Mouse (Mus musculus) lung, embryonic 16.5 days (tissue): Measurements from ENCODE around the gene 4931409K22Rik. TPM values are rescaled to one million over a fixed set of nuclear protein-coding genes. Genes with fewer than 3 reads are reported as not detected.
A peak's percentile ranks its signal among the peaks of the same experiment; 100 is the strongest.

Experiments used
- ATAC-seq: fragments of 200-750 bp; cut with Nextera tagmentation; 2 replicates; pipeline ENCODE4 v1.8.0; 2017; ENCODE audit warnings: low read depth, mild to moderate bottlenecking, moderate library complexity
- H3K27ac ChIP-seq: fragments of 300-500 bp; sonication (generic); 2 replicates; pipeline ENCODE4 v1.5.1; 2014; ENCODE audit warnings: mild to moderate bottlenecking, control low read depth, low read length
- H3K27me3 ChIP-seq: fragments of 300-500 bp; sonication (generic); 2 replicates; pipeline ENCODE4 v1.6.1; 2014; ENCODE audit warnings: low read depth, low read length, mixed read lengths; ENCODE audit not compliant: control insufficient read depth, insufficient read depth
- H3K36me3 ChIP-seq: fragments of 300-500 bp; sonication (generic); 2 replicates; pipeline ENCODE4 v1.6.1; 2014; ENCODE audit warnings: low read length; ENCODE audit not compliant: control insufficient read depth, insufficient read depth
- H3K4me1 ChIP-seq: fragments of 300-500 bp; sonication (generic); replicated peaks from 2 replicates; pipeline ENCODE4 v1.6.1; 2014; ENCODE audit warnings: low read length, mixed read lengths; ENCODE audit not compliant: control insufficient read depth, insufficient read depth
- H3K4me2 ChIP-seq: fragments of 300-500 bp; sonication (generic); 2 replicates; pipeline ENCODE4 v1.6.1; 2014; ENCODE audit warnings: low read depth, low read length, control low read depth
- H3K4me3 ChIP-seq: fragments of 300-500 bp; sonication (generic); 2 replicates; pipeline ENCODE4 v1.5.1; 2014; ENCODE audit warnings: mild to moderate bottlenecking, low read length, control low read depth
- H3K9ac ChIP-seq: fragments of 300-500 bp; sonication (generic); 2 replicates; pipeline ENCODE4 v1.6.1; 2014; ENCODE audit warnings: low read length, control low read depth
- H3K9me3 ChIP-seq: fragments of 300-500 bp; sonication (generic); 2 replicates; pipeline ENCODE4 v1.6.1; 2016; ENCODE audit warnings: low read length; ENCODE audit not compliant: control insufficient read depth
- WGBS: fragments of 180-500 bp; shearing (Covaris S2); extraction: QIAGEN DNeasy Blood & Tissue Kit; methylation state at CpG from one replicate; pipeline ENCODE4 v1.1.7; 2014; 5-methylcytosine and 5-hydroxymethylcytosine counted together
- polyA plus RNA-seq: library from polyadenylated mRNA; unstranded; fragments of >200 nt; fragmentation: Nextera tagmentation; extraction: Ambion mirVana; gene quantifications from 2 replicates; pipeline ENCODE4 v1.2.1, GENCODE M21; 2015

The 4931409K22Rik gene
- polyA plus RNA-seq, 1 experiment from 2014 or later = not detected

DNA sequence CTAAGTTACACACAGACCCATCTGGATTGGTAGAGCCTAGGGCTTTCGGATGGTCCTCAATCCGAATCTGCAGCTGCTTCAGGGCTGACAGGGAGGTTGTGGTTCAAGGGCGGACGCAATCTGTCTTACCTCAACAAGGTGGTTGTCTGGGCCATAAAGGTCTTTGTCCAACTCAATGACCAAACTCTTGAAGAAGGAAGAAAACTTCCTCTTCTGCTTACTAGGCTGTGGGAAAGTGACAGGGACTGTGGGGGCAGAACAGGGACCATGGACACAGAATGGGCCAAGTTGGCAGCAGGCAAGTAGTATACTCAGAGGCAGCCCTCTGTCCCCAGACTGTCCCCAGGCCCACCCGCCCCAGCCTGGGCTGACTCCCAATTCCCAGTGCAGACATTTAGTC, 38.7 kb upstream of the 4931409K22Rik start:
- peaks cover 31% of the 10 kb centered on the region for H3K4me1 ChIP-seq
- no peaks in the 10 kb centered on the region for H3K27me3 ChIP-seq

GRCm38 (mm10) chr5:24594346-24594745, 37.7 kb upstream of the 4931409K22Rik start:
- Histone ChIP-seq H3K27me3 (no peaks in the 10 kb centered on the region), H3K4me3 (no peak overlapping the region), H3K9ac (no peak overlapping the region), H3K9me3 (no peaks in the 10 kb centered on the region), H3K4me2 (no peak overlapping the region), H3K4me1 (peaks cover 30% of the 10 kb centered on the region), H3K36me3 (peaks cover 33% of the 10 kb centered on the region), H3K27ac (no peak overlapping the region)
- 80% methylated on average over 5 of the region's 5 CpGs for WGBS
- ATAC-seq = no peak

More for the DNA sequence above, 38.7 kb upstream of the 4931409K22Rik start:
- no peak overlapping the region for H3K4me2 ChIP-seq
- no peak overlapping the region for H3K9ac ChIP-seq
- no peak overlapping the region for H3K27ac ChIP-seq
- H3K4me3 ChIP-seq = no peak overlapping the region
- H3K36me3 ChIP-seq = peaks cover 30% of the 10 kb centered on the region
- ATAC-seq = no peak
- H3K9me3 ChIP-seq = no peaks in the 10 kb centered on the region
- 92% methylated on average over 5 of the region's 5 CpGs for WGBS

GRCm38 (mm10) chr5:24593928-24594327, 37.3 kb upstream of the 4931409K22Rik start:
- 65% methylated on average over 10 of the region's 10 CpGs for WGBS

GRCm38 (mm10) chr5:24593230-24593629, 36.6 kb upstream of the 4931409K22Rik start:
- Histone ChIP-seq H3K4me1 (peaks cover 21% of the 10 kb centered on the region), H3K36me3 (peaks cover 38% of the 10 kb centered on the region)

More at GRCm38 (mm10) chr5:24593928-24594327, 37.3 kb upstream of the 4931409K22Rik start:
- no peak for ATAC-seq
- H3K9ac ChIP-seq = no peak overlapping the region
- H3K27me3 ChIP-seq = no peaks in the 10 kb centered on the region
- peaks cover 27% of the 10 kb centered on the region for H3K4me1 ChIP-seq
- no peak overlapping the region for H3K4me2 ChIP-seq
- H3K4me3 ChIP-seq = no peak overlapping the region
- no peak overlapping the region for H3K27ac ChIP-seq
- no peaks in the 10 kb centered on the region for H3K9me3 ChIP-seq
- H3K36me3 ChIP-seq = peaks cover 38% of the 10 kb centered on the region

DNA sequence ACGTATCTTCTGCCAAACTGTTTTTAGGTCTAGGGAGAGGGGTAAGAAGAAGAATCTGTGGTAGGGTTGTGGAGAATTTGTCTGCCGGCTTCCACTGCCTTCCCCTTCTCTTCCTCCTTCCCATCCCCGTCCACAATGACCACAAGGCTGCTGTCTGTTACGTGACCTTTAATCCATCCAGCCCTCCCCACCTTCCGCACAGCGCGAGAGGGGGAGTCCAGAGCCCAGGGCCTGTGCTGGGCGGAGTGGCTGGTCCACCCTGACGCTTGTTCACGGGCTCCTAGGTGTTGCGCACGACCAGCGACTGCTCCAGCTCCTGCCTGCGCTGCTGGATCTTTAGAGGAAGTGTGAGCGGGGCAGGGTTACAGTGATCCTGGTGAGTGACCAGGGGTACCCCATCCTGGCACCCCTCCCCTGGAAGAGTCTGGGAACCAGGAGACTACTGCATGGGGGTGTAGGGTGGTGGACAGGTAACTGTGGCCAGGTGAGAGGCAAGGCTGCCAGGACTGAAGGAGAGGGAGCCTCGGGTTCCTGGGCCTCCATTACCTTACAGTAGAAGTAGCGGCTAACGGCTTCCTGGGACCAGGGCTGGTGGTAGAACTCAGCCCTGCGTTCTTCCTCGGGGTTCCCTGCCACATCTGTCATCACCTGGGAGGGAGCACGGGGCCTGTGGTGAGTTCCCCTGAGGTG, 36.0 kb upstream of the 4931409K22Rik start:
- Histone ChIP-seq H3K9me3 (no peaks in the 10 kb centered on the region), H3K4me3 (no peak overlapping the region), H3K36me3 (peaks cover 38% of the 10 kb centered on the region), H3K4me1 (peaks cover 23% of the 10 kb centered on the region), H3K27me3 (no peaks in the 10 kb centered on the region), H3K27ac (no peak overlapping the region), H3K9ac (no peak overlapping the region), H3K4me2 (peak overlapping the region; percentile 17; the same call in 1 of the 2 replicates)
- WGBS = 60% methylated on average over 20 of the region's 21 CpGs
- ATAC-seq = no peak; the same call in 1 of the 2 replicates

More at GRCm38 (mm10) chr5:24593230-24593629, 36.6 kb upstream of the 4931409K22Rik start:
- no peak for ATAC-seq
- Histone ChIP-seq H3K4me2 (no peak overlapping the region), H3K27ac (no peak overlapping the region), H3K9ac (no peak overlapping the region), H3K4me3 (no peak overlapping the region), H3K27me3 (no peaks in the 10 kb centered on the region), H3K9me3 (no peaks in the 10 kb centered on the region)
- WGBS = 87% methylated on average over 10 of the region's 10 CpGs

DNA sequence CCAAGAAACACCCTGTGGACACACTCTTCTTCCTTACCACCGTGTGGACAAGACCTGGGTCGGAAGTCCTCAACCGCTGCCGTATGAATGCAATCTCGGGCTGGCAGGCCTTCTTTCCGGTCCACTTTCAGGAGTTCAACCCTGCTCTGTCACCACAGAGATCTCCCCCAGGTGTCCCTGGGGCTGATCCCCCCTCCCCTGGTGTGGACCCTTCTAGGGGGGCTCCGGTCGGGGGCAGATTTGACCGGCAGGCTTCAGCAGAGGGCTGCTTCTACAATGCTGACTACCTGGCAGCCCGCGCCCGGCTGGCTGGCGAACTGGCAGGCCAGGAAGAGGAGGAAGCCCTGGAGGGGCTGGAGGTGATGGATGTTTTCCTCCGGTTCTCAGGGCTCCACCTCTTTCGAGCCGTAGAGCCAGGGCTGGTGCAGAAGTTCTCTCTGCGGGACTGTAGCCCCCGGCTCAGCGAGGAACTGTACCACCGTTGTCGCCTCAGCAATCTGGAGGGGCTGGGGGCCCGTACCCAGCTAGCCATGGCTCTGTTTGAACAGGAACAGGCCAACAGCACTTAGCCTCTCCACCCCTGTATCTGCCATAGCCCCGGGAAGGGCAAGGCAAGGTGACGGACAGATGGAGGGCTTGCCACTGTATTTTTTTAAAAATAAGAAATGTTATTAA, 35.3 kb upstream of the 4931409K22Rik start:
- peak; percentile 8; the same call in 1 of the 2 replicates for ATAC-seq
- H3K36me3 ChIP-seq = peaks cover 38% of the 10 kb centered on the region

GRCm38 (mm10) chr5:24591268-24591721, 34.7 kb upstream of the 4931409K22Rik start:
- H3K27ac ChIP-seq = no peak overlapping the region

More for the DNA sequence above, 35.3 kb upstream of the 4931409K22Rik start:
- H3K9ac ChIP-seq = no peak overlapping the region; the same call in 1 of the 2 replicates
- no peaks in the 10 kb centered on the region for H3K9me3 ChIP-seq
- H3K27me3 ChIP-seq = no peaks in the 10 kb centered on the region
- H3K4me1 ChIP-seq = peaks cover 23% of the 10 kb centered on the region
- H3K27ac ChIP-seq = no peak overlapping the region
- H3K4me3 ChIP-seq = no peak overlapping the region; the same call in 1 of the 2 replicates
- 48% methylated on average over 24 of the region's 24 CpGs for WGBS
- peak overlapping the region; percentile 17 for H3K4me2 ChIP-seq

GRCm38 (mm10) chr5:24589511-24590500, 33.2 kb upstream of the 4931409K22Rik start:
- no peak overlapping the region for H3K4me2 ChIP-seq
- H3K9me3 ChIP-seq = no peaks in the 10 kb centered on the region
- no peak overlapping the region for H3K4me3 ChIP-seq
- no peak overlapping the region for H3K9ac ChIP-seq
- no peaks in the 10 kb centered on the region for H3K27me3 ChIP-seq
- H3K27ac ChIP-seq = no peak overlapping the region
- ATAC-seq = no peak
- peaks cover 34% of the 10 kb centered on the region for H3K36me3 ChIP-seq
- 90% methylated on average over 20 of the region's 20 CpGs for WGBS
- peaks cover 23% of the 10 kb centered on the region for H3K4me1 ChIP-seq

More at GRCm38 (mm10) chr5:24591268-24591721, 34.7 kb upstream of the 4931409K22Rik start:
- H3K4me2 ChIP-seq = peak overlapping the region; percentile 17
- no peaks in the 10 kb centered on the region for H3K9me3 ChIP-seq
- peak overlapping the region; percentile 37 for H3K9ac ChIP-seq
- H3K4me3 ChIP-seq = no peak overlapping the region; the same call in 1 of the 2 replicates
- 40% methylated on average over 23 of the region's 23 CpGs for WGBS
- peaks cover 38% of the 10 kb centered on the region for H3K36me3 ChIP-seq
- H3K27me3 ChIP-seq = no peaks in the 10 kb centered on the region
- peaks cover 20% of the 10 kb centered on the region for H3K4me1 ChIP-seq
- no peak for ATAC-seq
